Mouse (Mus musculus) thymus, postnatal 14 days (tissue): ENCODE results near the gene Tmigd3.

Source experiments
- DNase-seq: peaks from one replicate; pipeline ENCODE4 v3.0.0; 2021

Gene Tmigd3

DNA sequence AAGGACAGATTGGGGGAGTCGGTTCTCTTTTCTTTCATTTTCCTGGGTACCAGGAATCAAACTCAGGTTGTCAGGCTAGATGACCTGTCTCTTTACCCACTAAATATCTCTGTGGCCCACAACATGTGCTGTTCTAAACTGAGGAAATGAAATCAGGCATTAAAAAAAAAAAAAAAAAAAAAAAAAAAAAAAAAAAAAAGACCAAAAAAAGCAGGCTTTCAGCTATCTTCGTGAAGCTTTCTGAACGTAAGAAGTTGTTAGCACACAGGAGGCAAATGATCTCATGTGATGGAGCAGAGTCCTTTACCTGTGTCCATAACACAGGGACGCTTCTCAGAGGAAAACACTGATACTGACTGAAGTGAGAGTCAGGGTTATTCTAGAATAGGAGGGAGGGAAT lies 65.4 kb downstream of the Tmigd3 start:
- DNase-seq, result no peak

DNA sequence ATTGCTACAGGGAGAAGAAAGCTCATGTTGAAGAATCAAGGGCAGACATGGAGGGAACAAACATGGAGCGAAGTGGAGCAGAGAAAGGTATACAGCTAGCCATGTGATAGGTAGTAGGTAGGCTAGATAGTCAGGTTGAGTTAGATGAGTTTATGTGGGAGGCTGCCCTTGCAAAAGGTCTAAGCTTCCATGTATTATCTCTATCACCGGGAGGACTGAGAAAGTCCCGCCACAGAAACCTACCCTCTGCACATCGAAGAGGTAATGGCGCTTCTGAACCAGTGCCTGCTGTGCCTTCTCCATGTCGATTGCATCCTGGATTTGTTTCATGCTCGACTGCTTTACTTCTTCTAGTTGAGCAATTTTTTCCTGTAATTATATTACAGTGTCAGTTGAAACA lies 80.6 kb downstream of the Tmigd3 start:
- no peak for DNase-seq

DNA sequence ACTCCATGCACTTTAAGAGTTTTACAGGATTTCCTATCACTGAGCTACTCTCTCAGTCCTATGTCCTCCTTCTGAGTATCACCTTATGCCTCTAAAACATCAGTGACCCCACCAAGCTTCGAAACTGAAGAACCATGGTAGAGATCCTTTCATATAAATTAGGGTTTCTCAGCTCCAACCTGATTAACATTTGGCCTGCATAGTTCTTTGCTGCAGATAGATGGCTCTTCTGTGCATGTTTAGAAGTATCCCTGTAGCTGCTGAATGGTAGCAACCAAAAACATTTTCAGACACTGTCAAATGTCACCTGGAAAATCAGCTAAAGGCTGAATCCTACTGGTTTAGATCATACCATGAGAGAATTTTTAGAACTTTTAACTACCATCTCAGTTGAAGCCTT lies 86.5 kb downstream of the Tmigd3 start:
- DNase-seq, result no peak

DNA sequence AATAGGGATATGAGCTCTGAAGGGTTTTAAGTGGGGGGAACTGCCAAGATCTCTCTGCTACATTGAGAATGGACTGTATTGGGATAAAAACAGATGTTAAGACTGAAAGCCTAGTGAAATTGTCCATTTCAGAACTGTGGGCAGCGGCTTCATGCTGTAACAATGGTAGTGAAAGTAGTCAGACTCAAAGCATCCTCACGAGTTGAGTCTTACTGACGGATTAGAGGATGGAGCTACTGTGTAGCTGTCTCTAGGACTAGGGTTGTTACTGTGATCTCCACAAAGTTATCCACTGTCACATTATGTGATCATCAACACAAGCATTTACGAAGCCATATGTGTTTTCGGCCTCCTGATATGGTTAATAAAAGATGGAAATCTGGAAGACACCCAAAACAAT lies 87.5 kb downstream of the Tmigd3 start:
- DNase-seq, result no peak

DNA sequence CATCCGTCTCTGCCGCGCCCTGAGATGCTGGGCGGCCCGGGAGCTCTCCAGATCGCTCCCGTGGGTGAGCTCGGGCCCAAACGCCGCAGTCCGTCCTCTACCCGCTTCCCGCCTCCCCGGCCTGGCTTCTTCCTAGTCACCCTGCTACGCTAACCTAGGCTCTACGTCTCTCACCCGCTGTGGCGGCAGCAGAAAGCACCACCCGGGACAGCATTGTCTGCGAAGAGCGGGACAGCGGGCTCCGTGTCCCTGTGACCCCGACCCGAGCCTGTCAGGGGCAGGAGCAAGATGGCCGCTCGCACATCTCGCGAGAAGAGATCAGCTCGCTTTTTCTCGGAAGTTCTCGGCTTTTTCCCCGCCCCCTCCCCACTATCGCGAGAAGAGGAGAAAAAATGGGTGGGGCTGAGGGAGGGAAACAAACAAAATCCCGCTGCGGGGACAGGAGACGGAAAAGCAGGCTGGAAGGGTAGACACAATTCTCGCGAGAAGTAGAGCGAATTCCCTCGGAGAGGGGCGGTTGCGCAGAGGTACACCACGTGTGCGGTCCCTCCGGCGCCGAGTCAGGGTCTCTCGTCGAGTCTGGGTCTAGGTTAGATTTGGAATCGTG lies 88.4 kb downstream of the Tmigd3 start, which contains the start of gene Wdr77:
Gene Wdr77 (plus strand): TSS at position 396 of the 607 bp plus-strand sequence.
- DNase-seq, result peak; percentile 95

DNA sequence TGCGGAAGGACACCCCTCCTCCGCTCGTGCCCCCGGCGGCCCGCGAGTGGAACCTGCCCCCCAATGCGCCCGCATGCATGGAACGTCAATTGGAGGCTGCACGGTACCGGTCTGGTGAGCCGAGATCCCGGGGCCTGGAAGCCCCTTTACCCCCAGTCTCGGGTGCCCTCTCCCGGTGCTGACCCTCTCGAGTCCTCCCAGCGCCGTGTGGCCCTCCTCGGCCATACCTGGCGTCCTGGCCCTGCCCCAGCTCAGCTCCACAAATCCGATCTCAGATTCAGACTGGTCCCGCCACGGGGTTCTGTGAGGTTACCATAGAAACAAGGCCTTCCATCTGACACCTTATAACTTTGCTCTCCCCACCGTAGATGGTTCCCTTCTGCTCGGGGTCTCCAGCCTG lies 88.9 kb downstream of the Tmigd3 start:
- DNase-seq, result no peak

DNA sequence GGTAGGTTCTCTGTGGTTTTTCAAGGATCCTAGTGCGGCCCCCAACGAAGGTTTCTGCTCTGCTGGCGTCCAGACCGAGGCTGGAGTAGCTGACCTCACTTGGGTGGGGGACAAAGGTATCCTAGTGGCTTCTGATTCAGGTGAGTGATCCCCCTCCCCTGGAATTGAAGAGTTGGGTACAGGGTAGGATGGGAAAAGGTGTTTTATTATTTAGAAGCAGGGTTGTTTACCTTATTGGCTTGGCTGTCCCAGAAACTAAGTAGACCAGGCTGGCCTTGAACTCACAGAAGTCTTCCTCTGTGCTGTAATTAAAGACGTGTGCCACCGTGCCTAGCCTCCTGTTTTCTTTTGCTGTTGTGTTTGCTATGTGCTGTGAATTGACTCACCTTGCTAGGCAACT lies 89.3 kb downstream of the Tmigd3 start, which contains the start of gene Atp5f1:
Gene Atp5f1 (minus strand): TSS at position 101 of the 400 bp plus-strand sequence.
- DNase-seq, result no peak

DNA sequence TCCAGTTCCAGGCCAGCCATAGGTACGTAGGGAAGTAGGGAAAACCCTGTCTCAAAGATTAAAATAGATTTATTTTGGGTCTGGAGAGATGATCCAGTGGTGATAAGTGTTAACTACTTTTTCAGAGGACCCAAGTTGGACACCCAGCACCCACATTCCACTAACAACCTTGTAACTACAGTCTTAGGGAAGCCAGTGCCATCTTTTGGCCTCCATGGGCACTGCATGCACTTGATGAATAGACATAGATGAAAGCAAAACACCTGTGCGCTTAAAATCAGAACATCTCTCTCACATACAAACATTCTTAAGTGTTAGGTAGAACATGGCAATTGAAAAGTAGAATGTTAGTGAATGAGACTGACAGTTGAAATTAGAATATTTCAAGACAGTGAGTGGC lies 90.0 kb downstream of the Tmigd3 start:
- peak; percentile 14 for DNase-seq

DNA sequence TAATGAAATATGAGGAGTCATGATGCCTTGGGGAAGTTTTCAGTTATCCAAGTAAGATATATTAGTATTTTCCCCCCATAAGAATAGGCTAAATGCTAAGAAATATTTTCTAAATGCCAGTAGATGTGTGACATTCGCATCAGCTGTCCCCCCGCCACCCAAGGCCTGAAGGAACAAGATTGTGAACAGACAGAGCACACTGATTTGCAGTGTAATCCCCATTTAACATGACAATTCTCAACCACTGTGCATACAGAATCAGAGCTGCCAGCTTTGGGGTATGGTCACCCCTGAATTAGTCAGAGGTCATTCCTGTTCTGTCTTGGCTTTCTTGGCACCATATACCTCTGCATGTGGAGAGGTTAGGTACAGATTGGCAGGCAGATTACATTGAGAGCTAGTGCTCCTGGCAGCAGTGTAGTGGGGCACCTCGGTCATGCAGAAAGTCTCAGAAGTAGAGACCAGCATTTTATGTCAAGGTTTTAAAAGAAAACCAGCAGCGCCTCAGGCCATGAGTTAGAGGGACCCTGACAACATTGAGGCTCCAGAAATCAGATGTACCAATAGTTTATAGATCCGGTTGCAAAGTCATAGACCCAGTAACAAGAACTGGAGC lies 101.2 kb downstream of the Tmigd3 start:
- no peak for DNase-seq

DNA sequence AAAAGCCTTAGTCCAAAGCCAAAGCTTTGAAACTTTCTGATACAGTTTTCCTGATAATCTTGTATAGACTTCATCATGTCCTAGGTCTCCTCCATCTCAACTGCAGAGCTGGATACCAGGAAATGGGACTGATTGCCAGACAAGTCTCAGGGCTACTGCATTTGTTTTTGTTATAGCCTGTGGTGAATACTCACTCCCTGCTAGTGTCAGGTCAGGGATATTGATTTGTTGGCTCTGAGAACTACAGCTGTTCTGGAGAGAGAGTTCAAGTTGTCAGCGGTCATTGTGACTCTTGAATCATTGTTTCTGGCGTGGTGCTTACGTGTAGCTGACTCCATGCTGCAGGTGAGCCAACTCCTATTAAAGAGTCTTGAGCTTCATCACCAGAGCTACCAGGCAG lies 102.7 kb downstream of the Tmigd3 start, which contains the start of gene Ovgp1:
Gene Ovgp1 (plus strand): TSS at position 301 of the 400 bp plus-strand sequence.
- no peak for DNase-seq
